Mouse (Mus musculus): ENCODE measurements at regions not wholly inside any gene's neighbourhood (a gene's known extent, or its start where the extent isn't known, plus 50 kb on each side); places are given as distances from the start of the nearest gene placed in this dataset.

DNA sequence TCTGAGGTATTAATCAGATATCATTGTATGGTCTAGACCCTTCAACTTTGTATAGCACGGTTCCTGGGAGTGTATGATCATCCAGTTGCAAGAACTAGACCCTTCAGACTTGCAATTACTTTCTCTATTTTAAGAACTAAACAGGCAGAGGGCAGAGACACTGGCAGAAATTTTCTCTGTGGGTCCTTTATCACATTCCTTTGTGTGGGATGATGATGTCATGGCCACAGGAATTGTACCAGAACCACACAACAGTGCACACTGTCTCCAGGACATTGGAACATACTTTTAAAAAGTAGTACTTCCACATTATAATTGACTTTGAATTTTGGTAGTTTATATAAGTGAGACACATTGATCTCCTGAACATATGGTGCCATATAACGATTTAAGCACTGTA lies 674.2 kb downstream of the Rfpl4b start:
- no peak for DNase-seq

DNA sequence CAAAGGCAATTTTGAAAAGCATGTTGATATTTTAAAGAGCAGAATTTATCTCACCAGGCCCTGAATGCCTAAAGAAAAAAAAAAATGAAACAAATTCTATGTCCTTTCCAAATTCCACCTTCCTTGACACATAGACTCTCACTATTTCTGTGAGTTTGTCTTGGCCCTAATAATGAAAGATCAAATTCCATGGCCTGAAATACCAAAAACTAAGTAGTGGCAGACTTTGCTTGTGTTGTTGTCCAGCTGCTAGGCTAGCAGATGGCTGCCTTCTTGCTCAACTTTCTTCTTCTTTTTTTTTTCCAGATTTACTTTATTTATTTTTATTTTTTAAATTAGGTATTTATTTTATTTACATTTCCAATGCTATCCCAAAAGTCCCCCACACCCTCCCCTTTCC lies 682.4 kb downstream of the Rfpl4b start:
- DNase-seq: no peak

DNA sequence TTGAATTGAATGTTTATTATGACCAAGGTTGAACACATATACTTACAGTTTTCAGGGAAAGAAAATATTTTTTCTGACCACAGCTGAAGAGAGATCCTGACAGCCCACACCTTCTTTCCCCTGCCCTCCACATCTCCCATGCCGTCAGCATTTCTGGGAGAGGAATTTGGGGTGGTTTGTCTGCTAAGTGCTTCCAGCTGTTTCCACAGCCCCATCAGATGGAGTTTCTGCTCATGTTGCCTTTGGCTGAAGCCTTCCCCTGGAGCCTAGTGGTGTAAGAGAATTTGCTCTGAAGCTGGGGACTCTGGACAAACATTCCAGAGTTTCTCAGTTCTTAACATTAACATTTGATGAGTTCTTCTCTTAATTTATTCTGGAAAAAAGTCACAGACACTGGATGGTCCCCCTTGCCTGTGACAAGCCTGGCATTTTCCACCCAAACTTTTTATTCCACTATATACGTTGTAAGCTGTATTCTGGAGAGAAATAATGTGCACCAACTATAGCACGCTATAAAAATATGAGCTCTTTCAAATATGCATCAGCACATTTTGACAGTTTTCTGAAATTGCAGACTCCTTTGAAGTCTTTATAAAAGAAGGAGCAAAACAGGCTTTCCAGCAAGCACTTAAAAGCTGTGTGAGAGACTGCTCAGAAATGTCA lies 699.5 kb downstream of the Rfpl4b start:
- DNase-seq: no peak

DNA sequence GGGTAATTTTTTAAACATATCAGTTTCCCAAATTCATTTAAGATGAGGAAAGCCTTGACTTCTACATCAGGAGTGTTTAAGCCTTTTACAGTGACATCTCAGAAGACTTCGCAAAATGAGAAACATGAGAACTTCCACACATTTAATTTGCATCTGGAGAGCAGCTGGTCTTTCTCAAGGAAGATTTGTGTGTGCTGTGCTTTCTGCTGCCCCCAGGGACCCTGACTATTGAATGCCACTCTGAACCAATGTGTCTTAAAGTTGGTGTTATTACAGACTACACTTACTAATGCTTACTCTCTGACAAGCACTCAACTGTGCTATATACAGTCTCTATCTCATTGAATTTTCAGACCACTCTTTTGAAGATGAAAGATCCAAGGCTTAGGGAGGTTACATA lies 703.0 kb downstream of the Rfpl4b start:
- DNase-seq: no peak

DNA sequence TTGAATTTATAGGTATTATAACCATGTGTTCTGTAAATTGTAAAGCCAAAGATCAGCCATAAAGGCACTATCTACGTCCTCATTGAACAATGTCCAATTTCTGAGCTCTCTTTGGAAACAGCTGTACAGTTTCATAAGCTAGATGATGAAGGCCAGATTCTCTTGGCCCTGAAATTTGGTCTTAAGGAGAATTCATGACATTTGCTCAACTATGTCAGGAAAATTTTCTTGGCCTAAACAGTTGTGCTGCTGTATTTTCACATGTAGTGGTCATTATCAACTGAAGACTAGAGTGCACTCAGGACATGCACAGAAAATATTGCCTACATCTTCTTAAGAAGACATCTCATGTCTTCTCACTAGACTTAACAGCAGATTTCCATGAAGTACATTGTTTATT lies 705.1 kb downstream of the Rfpl4b start:
- no peak for DNase-seq

DNA sequence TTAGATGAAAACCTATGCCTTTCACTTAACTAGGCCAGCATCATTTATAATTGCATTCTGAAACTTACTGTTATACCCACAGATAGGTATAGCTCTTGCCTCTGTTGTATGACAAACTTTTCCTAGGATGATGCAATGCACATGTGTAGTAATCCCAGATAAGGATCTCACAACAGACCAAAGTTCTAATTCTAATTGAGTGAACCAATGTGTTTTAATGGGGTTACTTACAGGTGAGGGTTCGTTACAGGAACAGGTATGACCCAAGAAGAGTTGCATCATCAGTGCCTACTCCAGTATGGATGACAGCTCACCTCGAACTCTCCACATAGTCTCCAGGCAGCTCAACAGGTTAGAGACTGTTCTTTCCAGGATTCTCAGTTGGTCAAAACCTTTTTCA lies 707.4 kb downstream of the Rfpl4b start:
- DNase-seq: no peak

DNA sequence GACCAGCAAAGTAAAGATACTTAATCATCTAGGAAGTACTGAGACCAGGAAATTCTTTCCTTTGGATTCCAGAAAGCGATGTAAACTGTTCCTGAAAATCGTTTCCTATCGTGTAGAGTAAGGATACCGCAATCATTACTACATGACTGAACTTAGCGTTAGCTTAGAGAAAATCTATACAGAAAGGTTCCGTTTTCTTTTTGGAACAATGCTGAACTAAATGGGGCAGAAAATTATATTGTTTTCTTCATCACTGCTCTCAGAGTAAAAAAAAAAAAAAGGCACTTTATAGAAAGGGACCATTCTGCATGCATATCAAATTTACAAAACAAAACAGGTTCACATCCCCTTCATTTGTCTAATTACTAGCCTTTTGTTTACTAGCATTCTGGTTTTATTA lies 713.0 kb downstream of the Rfpl4b start:
- no peak for DNase-seq

DNA sequence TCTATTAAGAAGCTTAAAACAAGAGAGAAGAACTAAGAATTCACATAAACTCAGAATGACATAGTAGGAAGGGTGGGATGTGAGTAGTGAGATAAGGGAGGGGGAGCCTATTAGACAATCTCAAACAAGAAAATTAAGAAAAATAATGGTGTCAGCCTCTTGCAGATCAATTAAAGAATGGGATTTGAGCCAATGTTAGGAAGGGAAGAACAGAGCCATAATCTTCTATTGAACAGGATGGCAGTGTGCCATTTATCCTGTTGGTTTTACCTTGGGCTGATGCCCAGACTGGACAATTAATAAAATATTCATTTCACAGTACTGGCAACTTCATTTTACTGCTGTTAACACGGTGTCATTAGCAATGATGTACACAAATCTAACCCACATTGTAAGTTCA lies 718.0 kb downstream of the Rfpl4b start:
- DNase-seq: peak; percentile 17

DNA sequence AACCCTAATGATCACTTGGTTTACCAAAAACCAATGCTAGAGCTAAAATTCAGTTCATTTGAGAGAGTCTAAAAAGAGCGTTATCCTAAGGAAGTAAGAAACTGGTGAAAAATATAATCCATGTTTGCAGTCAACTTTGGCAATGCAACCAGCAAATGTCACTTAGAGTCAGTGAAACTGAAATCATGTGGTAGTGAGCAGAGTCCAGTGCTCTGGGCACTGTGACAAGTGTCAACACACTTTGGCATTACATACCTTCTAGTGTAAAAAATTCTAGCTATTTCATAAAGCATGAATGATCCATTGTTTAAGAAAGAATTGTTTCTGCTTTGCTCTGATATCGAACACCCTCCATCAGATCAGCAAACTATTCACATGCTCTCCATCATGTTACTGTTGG lies 743.1 kb downstream of the Rfpl4b start:
- DNase-seq: no peak

DNA sequence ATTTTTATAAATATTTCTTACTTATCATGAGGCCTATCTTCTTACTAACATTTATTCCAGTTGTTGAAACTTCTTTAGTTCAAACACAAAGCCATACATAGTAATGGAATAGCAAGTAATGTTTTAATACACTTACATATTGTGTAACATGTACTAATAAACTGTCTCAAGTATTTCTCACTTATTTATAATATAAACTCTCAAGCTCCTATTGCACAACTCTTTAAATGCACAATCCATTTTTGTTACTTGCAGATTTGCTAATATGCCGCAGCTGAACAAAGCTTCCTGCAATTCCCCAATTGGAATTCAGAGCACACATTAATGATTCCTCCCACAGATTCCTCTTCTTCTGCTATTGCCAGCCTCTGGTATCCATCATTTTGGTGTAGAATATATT lies 749.2 kb downstream of the Rfpl4b start:
- no peak for DNase-seq

DNA sequence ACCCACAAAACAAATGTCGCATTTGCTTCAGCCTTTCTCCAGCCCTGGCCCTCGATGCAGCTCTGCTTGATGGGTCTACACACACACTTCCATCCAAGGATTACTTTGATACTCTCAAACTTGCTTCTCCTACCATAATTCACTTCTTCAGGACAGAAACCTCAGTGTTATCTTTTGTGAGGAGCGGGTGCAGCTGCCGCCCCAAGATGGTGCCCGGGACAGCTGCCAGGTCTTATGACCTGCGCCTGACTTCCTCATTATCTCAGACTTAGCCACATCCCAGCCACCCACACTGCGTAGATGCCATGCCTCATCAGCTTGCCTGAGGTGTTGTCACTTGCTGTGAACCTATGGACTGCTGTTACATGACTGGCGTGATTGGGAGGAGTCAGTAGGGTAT lies 762.5 kb downstream of the Rfpl4b start:
- no peak for DNase-seq

DNA sequence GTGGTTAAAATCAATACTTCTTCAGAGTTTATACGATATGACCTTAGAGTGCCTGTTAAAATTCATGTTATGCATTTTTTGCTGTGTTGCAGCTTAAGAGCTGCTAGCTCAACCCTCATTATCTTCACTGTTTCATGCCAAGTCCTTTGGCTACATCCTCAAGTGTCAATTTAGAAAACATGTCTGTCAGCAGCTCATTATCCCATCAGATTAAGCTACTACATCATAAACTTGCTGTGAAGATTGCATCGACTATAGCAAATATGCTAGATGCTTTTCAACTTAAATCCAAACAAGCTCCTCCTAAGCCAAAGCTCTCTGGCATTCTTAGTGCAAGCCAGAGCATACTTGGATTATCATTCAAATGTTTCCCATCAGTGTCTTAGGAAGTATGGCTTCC lies 811.1 kb downstream of the Rfpl4b start:
- DNase-seq: no peak

DNA sequence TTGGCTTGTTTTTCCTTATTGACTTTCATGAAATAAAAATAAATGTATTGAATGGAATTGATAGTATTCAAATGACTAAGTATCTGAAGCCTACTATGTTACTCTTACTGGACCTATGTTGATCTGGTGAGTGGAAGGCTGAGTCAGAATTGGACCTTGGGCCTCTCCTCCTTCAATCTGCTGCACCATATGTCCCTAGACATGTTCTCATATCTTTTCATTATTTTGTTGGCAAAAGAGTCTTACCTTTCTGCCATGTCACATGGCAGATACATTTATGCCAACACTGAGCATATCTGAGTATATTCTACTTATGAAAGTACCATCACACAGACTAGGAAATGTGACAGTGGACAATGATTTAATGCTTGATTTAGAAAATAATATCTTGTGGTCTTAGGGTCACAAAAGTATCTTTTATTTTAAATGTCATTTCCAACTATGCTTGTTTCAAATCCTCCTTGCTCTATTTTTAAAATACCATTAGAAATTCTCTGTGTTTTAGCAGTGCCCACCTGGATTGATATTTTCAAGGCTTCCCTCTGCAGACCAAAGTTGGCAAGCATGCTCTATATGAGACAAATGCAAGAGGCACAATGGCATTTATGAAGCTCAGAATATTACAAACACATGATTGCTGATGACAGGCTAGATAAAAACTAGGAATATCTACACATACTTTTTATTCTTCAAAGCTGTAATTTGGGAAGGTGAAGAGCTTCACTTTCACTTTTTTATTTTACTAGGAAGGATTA lies 825.7 kb downstream of the Rfpl4b start:
- DNase-seq: peak; percentile 87

DNA sequence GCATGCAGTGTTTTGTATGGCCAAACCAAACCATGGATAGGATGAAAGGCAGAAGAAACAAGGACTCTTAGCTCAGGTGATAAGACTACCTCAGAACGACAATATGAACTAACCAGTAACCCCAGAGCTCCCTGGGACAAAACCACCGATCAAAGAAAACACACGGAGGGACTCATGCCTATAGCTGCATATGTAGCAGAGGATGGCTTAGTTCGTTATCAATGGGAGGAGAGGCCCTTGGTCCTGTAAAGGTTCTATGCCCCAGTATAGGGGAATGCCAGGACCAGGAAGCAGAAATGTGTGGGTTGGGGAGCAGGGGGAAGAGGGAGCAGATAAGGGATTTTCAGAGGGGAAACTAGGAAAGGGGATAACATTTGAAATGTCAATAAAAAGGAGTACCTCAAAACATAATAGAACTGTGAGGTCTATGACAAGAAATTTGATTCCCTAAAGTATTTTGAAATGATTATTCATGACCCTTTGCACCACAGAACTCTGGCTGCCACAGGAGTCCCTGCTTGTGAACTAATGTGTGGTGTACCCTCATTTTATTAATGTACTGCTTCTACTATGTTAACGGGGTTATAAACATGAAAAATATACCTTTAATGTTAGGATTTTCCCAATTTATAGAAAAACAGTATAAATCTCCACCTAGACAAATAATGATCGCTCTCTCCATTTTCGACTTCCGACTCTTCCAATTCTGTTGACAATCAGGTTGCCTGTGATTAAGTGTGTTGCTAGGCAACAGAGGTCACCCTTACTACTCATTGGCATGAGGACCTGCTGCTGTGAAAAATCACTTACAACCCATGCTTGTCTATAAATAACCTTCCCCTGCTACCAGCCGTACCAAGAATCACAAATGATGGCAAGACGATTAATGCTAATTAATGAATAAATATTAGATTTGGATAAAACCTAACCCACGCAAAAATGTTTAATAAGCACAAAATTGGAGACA lies 833.0 kb downstream of the Rfpl4b start:
- peak; percentile 15 for DNase-seq

DNA sequence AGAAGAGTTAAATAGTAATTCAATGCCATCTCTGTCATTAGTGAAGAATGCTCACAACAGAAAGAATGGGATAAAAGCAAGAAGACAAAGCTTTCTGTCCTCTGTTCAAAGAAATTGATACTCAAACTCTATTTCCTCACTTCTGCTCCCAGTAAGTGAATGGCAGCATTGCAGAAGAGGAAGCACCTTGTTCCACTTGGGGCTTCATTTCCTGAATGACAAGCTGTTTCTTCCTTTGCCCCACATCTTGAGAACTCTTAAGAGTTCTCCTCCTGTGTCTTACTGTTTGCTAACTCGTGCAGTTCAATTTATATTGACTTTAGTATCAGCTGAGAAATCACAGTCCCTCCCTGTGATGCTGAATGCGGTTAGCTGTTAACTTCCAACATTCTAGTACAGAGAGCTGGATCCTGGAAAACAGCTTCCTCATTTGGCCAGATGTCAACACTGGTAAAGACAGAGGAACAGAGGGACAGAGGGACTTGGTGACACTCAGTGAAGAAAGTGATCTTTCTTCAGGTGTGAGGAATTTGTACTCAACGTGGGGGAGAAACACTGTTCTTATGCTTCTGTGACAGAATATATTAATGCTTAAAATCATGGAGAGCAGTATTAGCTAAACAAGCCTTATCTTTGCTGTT lies 840.3 kb upstream of the Marcks start:
- DNase-seq: no peak

DNA sequence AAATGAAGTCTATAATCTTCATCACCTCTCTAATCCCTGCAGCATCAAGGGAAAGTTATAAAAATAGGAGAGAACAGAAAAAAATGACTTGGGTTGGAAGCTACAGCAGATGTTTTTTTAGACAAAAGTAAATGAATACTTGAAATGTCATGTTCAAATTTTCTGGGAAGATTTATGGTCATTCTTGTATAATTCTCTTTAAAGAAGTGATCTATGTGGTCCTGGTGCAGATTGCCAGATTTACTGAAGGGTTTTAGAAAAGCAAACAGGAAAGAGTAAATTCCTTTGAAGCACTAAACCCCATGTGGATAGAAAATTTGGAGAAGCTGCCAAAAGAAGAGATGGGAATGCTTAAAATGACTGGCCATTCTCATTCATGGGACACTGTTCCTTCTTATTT lies 821.3 kb upstream of the Marcks start:
- DNase-seq: no peak

DNA sequence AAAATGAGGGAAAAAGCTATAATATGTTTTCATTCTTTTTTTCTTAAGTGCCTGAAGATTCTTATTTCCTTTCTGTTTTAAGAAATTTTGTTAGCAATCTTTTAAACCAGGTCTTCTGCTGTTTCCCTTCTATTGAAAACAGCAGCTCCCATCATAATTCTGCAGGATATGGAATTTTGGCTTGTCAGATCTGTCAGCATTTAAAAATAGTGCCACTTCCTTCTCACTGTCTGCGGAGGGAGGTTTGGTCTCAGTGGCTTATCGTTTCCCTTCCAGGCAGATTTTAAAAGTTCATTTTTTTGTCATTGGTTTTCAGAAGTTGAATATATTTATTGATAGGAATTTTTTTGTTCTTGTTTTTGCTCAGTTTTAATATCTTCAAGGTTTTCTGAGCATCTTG lies 776.1 kb upstream of the Marcks start:
- DNase-seq: no peak

DNA sequence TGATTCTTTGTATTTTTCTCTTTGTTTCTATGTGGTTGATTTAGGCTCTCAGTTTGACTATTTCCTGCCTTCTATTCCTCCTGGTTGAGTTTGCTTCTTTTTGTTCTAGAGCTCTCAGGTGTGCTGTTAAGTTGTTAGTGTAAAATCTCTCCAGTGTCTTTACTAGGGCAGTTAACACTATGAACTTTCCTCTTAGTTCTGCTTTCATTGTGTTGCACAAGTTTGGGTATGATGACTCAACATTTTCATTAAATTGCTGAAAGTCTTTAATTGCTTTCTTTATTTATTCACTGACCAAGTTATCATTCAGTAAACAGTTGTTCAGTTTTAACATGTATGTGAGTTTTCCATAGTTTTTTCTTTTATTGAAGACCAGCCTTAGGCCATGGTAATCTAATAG lies 772.9 kb upstream of the Marcks start:
- no peak for DNase-seq

DNA sequence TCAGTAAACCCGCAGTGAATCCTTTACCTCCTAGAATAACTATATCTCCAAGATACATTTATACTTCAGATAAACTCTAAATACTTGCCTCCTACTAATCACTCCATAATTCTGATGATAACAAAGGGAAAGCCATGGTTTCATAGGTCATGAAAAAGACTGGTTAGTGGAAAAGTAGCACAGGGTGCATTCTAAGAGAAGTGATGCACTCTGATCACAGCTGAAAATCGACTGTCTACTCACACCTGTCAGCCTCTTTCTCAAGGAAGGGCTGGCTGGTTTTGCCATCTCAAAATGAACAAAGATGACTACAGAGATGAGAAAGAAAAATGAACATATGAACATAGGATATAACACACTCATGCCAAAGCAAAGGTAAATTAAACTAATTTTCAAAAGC lies 769.6 kb upstream of the Marcks start:
- DNase-seq: peak; percentile 39

DNA sequence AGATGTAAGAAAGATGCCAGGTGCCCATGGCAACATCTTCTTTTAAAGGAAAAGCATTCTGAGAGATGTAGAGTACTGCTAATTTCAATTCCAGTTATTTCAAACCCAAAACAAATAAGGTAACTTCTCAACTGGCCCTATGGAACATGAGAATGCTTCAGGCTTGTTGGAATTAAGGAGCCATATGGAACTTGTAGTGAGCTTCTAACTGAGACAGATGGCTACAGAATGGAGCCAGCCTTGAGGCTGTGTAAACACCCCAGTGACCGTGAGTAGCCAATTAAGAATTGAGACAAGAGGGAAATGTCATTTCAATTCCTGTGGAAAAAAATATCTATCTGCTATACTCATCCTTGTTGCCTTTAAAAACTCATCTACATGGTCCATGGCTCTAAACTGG lies 769.0 kb upstream of the Marcks start:
- DNase-seq: peak; percentile 93

DNA sequence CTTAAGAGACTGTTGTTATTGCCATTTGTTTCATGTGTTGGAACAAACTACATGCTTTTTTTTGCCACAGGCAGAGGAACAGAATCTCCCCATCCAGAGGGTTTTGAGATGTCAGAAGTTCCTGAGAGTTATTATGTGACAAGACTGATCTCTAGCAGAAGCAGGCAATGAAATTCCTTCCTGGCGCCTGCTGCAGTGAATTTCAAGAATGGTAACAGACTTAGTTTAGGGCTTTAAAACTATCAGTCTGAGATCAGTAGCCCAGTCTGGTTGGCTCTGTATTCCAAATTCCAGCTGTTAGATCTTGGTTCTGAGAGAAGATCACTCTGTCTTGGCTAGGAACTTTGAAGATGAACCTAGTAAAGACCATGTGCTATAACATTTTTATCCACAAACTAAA lies 749.2 kb upstream of the Marcks start:
- no peak for DNase-seq

DNA sequence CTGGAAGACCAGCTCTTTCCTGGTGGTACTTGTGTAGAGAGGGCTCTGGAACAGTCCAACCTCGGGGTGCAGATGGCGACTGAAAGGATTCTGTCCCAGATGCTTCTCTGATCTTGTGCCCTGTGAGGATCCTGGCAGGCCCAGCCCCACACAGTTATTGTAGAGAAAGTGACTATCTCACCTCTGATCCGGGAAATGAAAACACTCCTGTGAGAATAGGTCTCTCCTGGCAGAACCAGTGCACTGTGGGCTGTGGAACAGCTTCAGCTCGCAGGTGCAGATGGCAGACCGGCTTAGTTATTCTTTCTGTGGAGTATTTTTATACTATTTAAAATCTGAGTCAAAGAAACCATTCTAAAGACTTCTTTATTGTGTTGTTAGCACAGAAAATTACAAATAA lies 742.1 kb upstream of the Marcks start:
- DNase-seq: peak; percentile 12

DNA sequence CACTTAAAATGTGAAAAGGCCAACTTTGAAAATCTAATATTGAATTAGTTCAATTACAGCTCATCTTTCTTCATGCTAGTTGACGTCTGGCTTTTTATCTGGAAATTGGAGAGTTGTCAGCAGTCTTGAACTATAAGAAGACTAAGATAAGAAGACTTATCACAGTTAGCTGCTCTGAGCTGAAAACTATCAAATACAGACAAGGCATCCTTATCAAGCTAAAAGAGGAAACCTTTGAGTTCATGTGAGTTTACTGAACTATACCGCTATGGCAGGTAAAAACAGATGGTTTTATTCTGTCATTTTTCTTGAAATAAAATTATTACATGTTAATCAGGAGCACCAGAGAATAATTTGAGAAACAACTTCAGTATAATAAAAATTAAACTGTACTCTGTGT lies 735.2 kb upstream of the Marcks start:
- DNase-seq: no peak

Data from cerebellum, adult 9-10 months (tissue).